8 mouse cellular contexts compared by ENCODE assay signal in genomic region chr14:32086226-32086625, GRCm38 (mm10). TPM values are rescaled to one million over a fixed set of nuclear protein-coding genes. Genes with fewer than 3 reads are reported as not detected.
DNase-seq lines count a peak whose midpoint lies in the region; ATAC-seq and TF ChIP-seq lines count a peak whose summit lies in the region.

No protein-coding gene starts in this region.

- H3K27ac ChIP-seq in heart, embryonic 15.5 days: peak overlapping the region; percentile 94
- peak overlapping the region; percentile 91 for H3K27ac ChIP-seq in ES-E14 (ENCODE audit: insufficient read depth, low read depth, low read length, poor library complexity, severe bottlenecking)
- peak overlapping the region; percentile 94 for H3K27ac ChIP-seq in limb, embryonic 15.5 days
- H3K27ac ChIP-seq in stomach, embryonic 16.5 days (ENCODE audit: low read length): peak overlapping the region; percentile 94

- peak overlapping the region; percentile 62 for H3K9ac ChIP-seq in heart, embryonic 15.5 days
- peak overlapping the region; percentile 90 for H3K9ac ChIP-seq in ES-E14 (ENCODE audit: insufficient read depth, low read depth, low read length, poor library complexity, severe bottlenecking)
- H3K9ac ChIP-seq in limb, embryonic 15.5 days: no peak overlapping the region
- H3K9ac ChIP-seq in stomach, embryonic 16.5 days (ENCODE audit: low read length): peak overlapping the region; percentile 86

- in situ Hi-C loops in ES-E14 (cut with MboI; ENCODE audit: low sequenced_read_pairs in 2 of 2, unreplicated experiment in 2 of 2): no loop called here

- peak overlapping the region; percentile 70 for H3K4me3 ChIP-seq in heart, embryonic 15.5 days
- H3K4me3 ChIP-seq in ES-E14 (ENCODE audit: insufficient read depth in 1 of 2, low read depth in 1 of 2, low read length in 2 of 2, poor library complexity in 1 of 2, severe bottlenecking in 1 of 2): peak overlapping the region; percentile 79 to 95
- peak overlapping the region; percentile 95 for H3K4me3 ChIP-seq in erythroblast, embryonic 14.5 days (replicated peaks)
- H3K4me3 ChIP-seq in limb, embryonic 15.5 days: peak overlapping the region; percentile 72
- peak overlapping the region; percentile 70 for H3K4me3 ChIP-seq in stomach, embryonic 16.5 days (replicated peaks; ENCODE audit: low read length)

- DNase-seq in heart, adult 8-10 months (ENCODE audit: low spot score): no peak
- DNase-seq in ES-E14 (ENCODE audit: low read depth, low spot score): no peak
- no peak for DNase-seq in thymus, postnatal 14 days

- 9% methylated on average over 8 of the region's 8 CpGs for WGBS in heart, embryonic 15.5 days
- WGBS in limb, embryonic 15.5 days: 19% methylated on average over 8 of the region's 8 CpGs
- 7% methylated on average over 8 of the region's 8 CpGs for WGBS in stomach, embryonic 16.5 days

- ATAC-seq in heart, embryonic 15.5 days (replicated peaks; ENCODE audit: insufficient number of reproducible peaks, insufficient read depth, low FRiP score, low read depth): no peak
- no peak for ATAC-seq in limb, embryonic 15.5 days (ENCODE audit: insufficient number of reproducible peaks, low FRiP score, low TSS enrichment, low read depth)
- ATAC-seq in stomach, embryonic 16.5 days (ENCODE audit: insufficient read depth, low FRiP score): no peak
- no peak for ATAC-seq in inflammation-experienced regulatory T-cells, adult 6 months

- no peaks in the 10 kb centered on the region for H3K9me3 ChIP-seq in heart, embryonic 15.5 days (replicated peaks)
- no peaks in the 10 kb centered on the region for H3K9me3 ChIP-seq in ES-E14 (ENCODE audit: control insufficient read depth, insufficient read depth, low read depth, low read length)
- no peaks in the 10 kb centered on the region for H3K9me3 ChIP-seq in erythroblast, embryonic 14.5 days (ENCODE audit: control insufficient read depth, low read length)
- H3K9me3 ChIP-seq in limb, embryonic 15.5 days: no peaks in the 10 kb centered on the region
- no peaks in the 10 kb centered on the region for H3K9me3 ChIP-seq in stomach, embryonic 16.5 days (replicated peaks; ENCODE audit: control insufficient read depth, low read length)

- H3K4me2 ChIP-seq in heart, embryonic 15.5 days: peak overlapping the region; percentile 64
- H3K4me2 ChIP-seq in limb, embryonic 15.5 days: peak overlapping the region; percentile 59
- H3K4me2 ChIP-seq in stomach, embryonic 16.5 days (ENCODE audit: low read depth, low read length): peak overlapping the region; percentile 83

- peaks cover 11% of the 10 kb centered on the region for H3K4me1 ChIP-seq in heart, embryonic 15.5 days (replicated peaks)
- peaks cover 0 to 8% of the 10 kb centered on the region in 2 experiments; a peak in 1 of 4 replicates for H3K4me1 ChIP-seq in ES-E14 (ENCODE audit: control insufficient read depth in 2 of 2, insufficient read depth in 2 of 2, low read length in 2 of 2, poor library complexity in 1 of 2)
- H3K4me1 ChIP-seq in erythroblast, embryonic 14.5 days (ENCODE audit: control insufficient read depth): peaks cover 39% of the 10 kb centered on the region
- peaks cover 10% of the 10 kb centered on the region for H3K4me1 ChIP-seq in limb, embryonic 15.5 days
- H3K4me1 ChIP-seq in stomach, embryonic 16.5 days (ENCODE audit: control insufficient read depth, insufficient read depth, low read length): peaks cover 7% of the 10 kb centered on the region

- no peaks in the 10 kb centered on the region for H3K27me3 ChIP-seq in heart, embryonic 15.5 days
- no peaks in the 10 kb centered on the region for H3K27me3 ChIP-seq in erythroblast, embryonic 14.5 days (ENCODE audit: control insufficient read depth)
- no peaks in the 10 kb centered on the region for H3K27me3 ChIP-seq in limb, embryonic 15.5 days
- H3K27me3 ChIP-seq in stomach, embryonic 16.5 days (ENCODE audit: control insufficient read depth, insufficient read depth, low read length): no peaks in the 10 kb centered on the region

- H3K36me3 ChIP-seq in heart, embryonic 15.5 days: peaks cover 19% of the 10 kb centered on the region
- peaks cover 23% of the 10 kb centered on the region for H3K36me3 ChIP-seq in ES-E14 (ENCODE audit: control insufficient read depth, insufficient read depth, low read length, poor library complexity, severe bottlenecking)
- peaks cover 41% of the 10 kb centered on the region for H3K36me3 ChIP-seq in erythroblast, embryonic 14.5 days (ENCODE audit: control insufficient read depth)
- H3K36me3 ChIP-seq in limb, embryonic 15.5 days: peaks cover 20% of the 10 kb centered on the region
- H3K36me3 ChIP-seq in stomach, embryonic 16.5 days (ENCODE audit: control insufficient read depth, insufficient read depth, low read length): peaks cover 12% of the 10 kb centered on the region

TF ChIP-seq in ES-E14, 5 proteins besides CTCF, POLR2A, EP300 and RAD21:
- TF ChIP-seq CHD2 (IDR thresholded peaks at IDR 0.05; ENCODE audit: low read depth, low read length): no peak
- no peak for TF ChIP-seq ZC3H11A (IDR thresholded peaks at IDR 0.05; ENCODE audit: borderline replicate concordance, low read depth, low read length)
- TF ChIP-seq MAFK (IDR thresholded peaks at IDR 0.05; ENCODE audit: insufficient read depth, low read depth, low read length): no peak
- TF ChIP-seq ZNF384 (IDR thresholded peaks at IDR 0.05; ENCODE audit: low read depth, low read length): no peak
- TF ChIP-seq HCFC1 (IDR thresholded peaks at IDR 0.05; ENCODE audit: borderline replicate concordance, insufficient read depth, low read length): no peak

RNA-seq across cellular contexts. Expression of gene Dph3, which starts 0.7 kb away (rescaled TPM):
- polyA plus RNA-seq in heart, embryonic 15.5 days (2015; fragmentation: Nextera tagmentation; extraction: Ambion mirVana): 66.3 and 81.3 TPM in 2 replicates
- total RNA-seq in heart, adult 8-10 months (2022): 10 to 100 TPM; 73.7 to 91.2 (median 82.8) TPM
- total RNA-seq in ES-E14 (2012; rRNA removed): 52.4 and 75.8 TPM in 2 replicates
- 4.4 and 8.2 TPM in 2 replicates for polyA plus RNA-seq in erythroblast, embryonic 14.5 days (2012)
- polyA plus RNA-seq in limb, embryonic 15.5 days (2015; fragmentation: Nextera tagmentation; extraction: Ambion mirVana): 74.3 and 76.6 TPM in 2 replicates
- 81.7 and 89.7 TPM in 2 replicates for polyA plus RNA-seq in stomach, embryonic 16.5 days (2015; fragmentation: Nextera tagmentation; extraction: Ambion mirVana)
- polyA plus RNA-seq in inflammation-experienced regulatory T-cells, adult 6 months (2017; shearing (Covaris generic)): 10 to 100 TPM; 56.1 to 84.9 (median 71.0) TPM

RNA-seq across cellular contexts. Expression of gene Oxnad1, which starts 1.1 kb away (rescaled TPM):
- 34.3 and 38.4 TPM in 2 replicates for polyA plus RNA-seq in heart, embryonic 15.5 days (2015; fragmentation: Nextera tagmentation; extraction: Ambion mirVana)
- total RNA-seq in heart, adult 8-10 months (2022): 10 to 100 TPM; 52.2 to 73.4 (median 56.4) TPM
- total RNA-seq in ES-E14 (2012; rRNA removed): 44.0 and 45.7 TPM in 2 replicates
- 0.84 and 0.94 TPM in 2 replicates for polyA plus RNA-seq in erythroblast, embryonic 14.5 days (2012)
- polyA plus RNA-seq in limb, embryonic 15.5 days (2015; fragmentation: Nextera tagmentation; extraction: Ambion mirVana): 17.4 and 22.0 TPM in 2 replicates
- polyA plus RNA-seq in stomach, embryonic 16.5 days (2015; fragmentation: Nextera tagmentation; extraction: Ambion mirVana): 25.8 and 29.8 TPM in 2 replicates
- polyA plus RNA-seq in inflammation-experienced regulatory T-cells, adult 6 months (2017; shearing (Covaris generic)): 10 to 100 TPM; 10.3 to 29.2 (median 28.4) TPM

RNA-seq across cellular contexts. Expression of gene Msmb, which starts 55.6 kb away (rescaled TPM):
- polyA plus RNA-seq in heart, embryonic 15.5 days (2015; fragmentation: Nextera tagmentation; extraction: Ambion mirVana): not detected in 2 replicates
- not detected for total RNA-seq in heart, adult 8-10 months (2022)
- not detected in 2 replicates for total RNA-seq in ES-E14 (2012; rRNA removed)
- not detected in 2 replicates for polyA plus RNA-seq in erythroblast, embryonic 14.5 days (2012)
- polyA plus RNA-seq in limb, embryonic 15.5 days (2015; fragmentation: Nextera tagmentation; extraction: Ambion mirVana): not detected in 2 replicates
- polyA plus RNA-seq in stomach, embryonic 16.5 days (2015; fragmentation: Nextera tagmentation; extraction: Ambion mirVana): not detected in 2 replicates
- not detected for polyA plus RNA-seq in inflammation-experienced regulatory T-cells, adult 6 months (2017; shearing (Covaris generic))

RNA-seq across cellular contexts. Expression of gene Galnt15, which starts 57.4 kb away (rescaled TPM):
- polyA plus RNA-seq in heart, embryonic 15.5 days (2015; fragmentation: Nextera tagmentation; extraction: Ambion mirVana): 0.24 and 0.38 TPM in 2 replicates
- total RNA-seq in heart, adult 8-10 months (2022): 10 to 100 TPM; 13.9 to 22.2 (median 18.3) TPM
- total RNA-seq in ES-E14 (2012; rRNA removed): 0.05 TPM in 1 of 2 replicates, not detected in the other
- polyA plus RNA-seq in erythroblast, embryonic 14.5 days (2012): not detected in 2 replicates
- polyA plus RNA-seq in limb, embryonic 15.5 days (2015; fragmentation: Nextera tagmentation; extraction: Ambion mirVana): 0.24 and 0.26 TPM in 2 replicates
- polyA plus RNA-seq in stomach, embryonic 16.5 days (2015; fragmentation: Nextera tagmentation; extraction: Ambion mirVana): 0.32 and 0.35 TPM in 2 replicates
- polyA plus RNA-seq in inflammation-experienced regulatory T-cells, adult 6 months (2017; shearing (Covaris generic)): not detected
